Mouse (Mus musculus) forebrain, embryonic 11.5 days (tissue): ENCODE results near the gene Slc4a1. TPM values are rescaled to one million over a fixed set of nuclear protein-coding genes. Genes with fewer than 3 reads are reported as not detected.
"Not testable (repeated sequence)": the region's sequence is repeated elsewhere in the genome, so short reads cannot be mapped to it uniquely, and the experiment has no call there.

ENCODE experiments used
- ATAC-seq: fragments of 200-750 bp; cut with Nextera tagmentation; replicated peaks from 2 replicates; pipeline ENCODE4 v1.8.0; 2017; ENCODE audit warnings: moderate TSS enrichment; ENCODE audit not compliant: low FRiP score
- DNase-seq: peaks from one replicate; pipeline ENCODE4 v3.0.0-alpha.2; 2017; ENCODE audit warnings: low spot score
- H3K27ac ChIP-seq: fragments of 300-500 bp; sonication (generic); 2 replicates; pipeline ENCODE4 v1.5.1; 2014; ENCODE audit warnings: low read depth, low read length
- H3K27me3 ChIP-seq: fragments of 300-500 bp; sonication (generic); 2 replicates; pipeline ENCODE4 v1.6.1; 2014; ENCODE audit warnings: mild to moderate bottlenecking, low read length, mixed read lengths; ENCODE audit not compliant: control insufficient read depth, insufficient read depth
- H3K36me3 ChIP-seq: fragments of 300-500 bp; sonication (generic); 2 replicates; pipeline ENCODE4 v1.6.1; 2014; ENCODE audit warnings: mild to moderate bottlenecking, low read length, moderate library complexity, mixed read lengths; ENCODE audit not compliant: control insufficient read depth, insufficient read depth
- H3K4me1 ChIP-seq: fragments of 300-500 bp; sonication (generic); replicated peaks from 2 replicates; pipeline ENCODE4 v1.6.1; 2014; ENCODE audit warnings: low read length, mixed read lengths; ENCODE audit not compliant: control insufficient read depth, insufficient read depth
- H3K4me2 ChIP-seq: fragments of 300-500 bp; sonication (generic); 2 replicates; pipeline ENCODE4 v1.6.1; 2014; ENCODE audit warnings: low read depth, mild to moderate bottlenecking, low read length, moderate library complexity, mixed read lengths; ENCODE audit not compliant: severe bottlenecking
- H3K4me3 ChIP-seq: fragments of 300-500 bp; sonication (generic); 2 replicates; pipeline ENCODE4 v1.5.1; 2014; ENCODE audit warnings: low read depth, low read length
- H3K9ac ChIP-seq: fragments of 300-500 bp; sonication (generic); 2 replicates; pipeline ENCODE4 v1.6.1; 2014; ENCODE audit warnings: low read length
- H3K9me3 ChIP-seq: fragments of 300-500 bp; sonication (generic); 2 replicates; pipeline ENCODE4 v1.6.1; 2016; ENCODE audit warnings: low read length, mixed read lengths; ENCODE audit not compliant: control insufficient read depth
- WGBS: fragments of 180-500 bp; shearing (Covaris S2); extraction: QIAGEN DNeasy Blood & Tissue Kit; methylation state at CpG from one replicate; pipeline ENCODE4 v1.1.7; 2014; 5-methylcytosine and 5-hydroxymethylcytosine counted together
- polyA plus RNA-seq: library from polyadenylated mRNA; unstranded; fragments of >200 nt; fragmentation: Nextera tagmentation; extraction: Ambion mirVana; gene quantifications from 2 replicates; pipeline ENCODE4 v1.2.1, GENCODE M21; 2014

The Slc4a1 gene
- polyA plus RNA-seq, 1 experiment from 2014 or later, result 33.8 TPM

GRCm38 (mm10) chr11:102394421-102395124 lies 28.6 kb upstream of the Slc4a1 start:
- Histone ChIP-seq H3K36me3 (no peaks in the 10 kb centered on the region), H3K4me2 (peak overlapping the region; percentile 84), H3K27me3 (peaks cover 10% of the 10 kb centered on the region), H3K4me1 (peaks cover 23% of the 10 kb centered on the region), H3K4me3 (peak overlapping the region; percentile 51), H3K9ac (peak overlapping the region; percentile 60), H3K27ac (no peak overlapping the region), H3K9me3 (no peaks in the 10 kb centered on the region)
- WGBS, result 78% methylated on average over 9 of the region's 9 CpGs
- ATAC-seq, result no peak
- peak; percentile 50 for DNase-seq

- Histone ChIP-seq H3K36me3 (no peaks in the 10 kb centered on the region), H3K4me1 (peaks cover 23% of the 10 kb centered on the region), H3K9me3 (no peaks in the 10 kb centered on the region), H3K27me3 (peaks cover 4% of the 10 kb centered on the region; the same call in 1 of the 2 replicates), H3K9ac (peak overlapping the region; percentile 60), H3K27ac (peak overlapping the region; percentile 65), H3K4me3 (peak overlapping the region; percentile 51), H3K4me2 (peak overlapping the region; percentile 84)
- DNase-seq (peak; percentile 58), ATAC-seq (peak; percentile 31)
- 8% methylated on average over 17 of the region's 17 CpGs for WGBS
Measured at GRCm38 (mm10) chr11:102393719-102394420, 27.9 kb upstream of the Slc4a1 start.

GRCm38 (mm10) chr11:102393238-102393634 lies 27.2 kb upstream of the Slc4a1 start, which contains the start of gene Rundc3a:
TSS of gene Rundc3a (plus strand) at chr11:102393403.
- Histone ChIP-seq H3K9ac (peak within 1 kb of the TSS; percentile 60), H3K27ac (peak within 1 kb of the TSS; percentile 65), H3K9me3 (no peaks in the 10 kb centered on the region), H3K36me3 (no peaks in the 10 kb centered on the region), H3K4me2 (peak within 1 kb of the TSS; percentile 84), H3K27me3 (no peaks in the 10 kb centered on the region; the same call in 1 of the 2 replicates), H3K4me3 (peak within 1 kb of the TSS; percentile 51), H3K4me1 (peaks cover 23% of the 10 kb centered on the region)
- peak; percentile 98 for DNase-seq
- ATAC-seq, result peak; percentile 93
- WGBS, result 0% methylated on average over 32 of the region's 34 CpGs

GRCm38 (mm10) chr11:102392441-102393237 lies 26.6 kb upstream of the Slc4a1 start:
- peaks cover 23% of the 10 kb centered on the region for H3K4me1 ChIP-seq
- no peaks in the 10 kb centered on the region for H3K36me3 ChIP-seq
- ATAC-seq (no peak; the same call in none of the 2 replicates), DNase-seq (no peak)
- H3K9me3 ChIP-seq, result no peaks in the 10 kb centered on the region
- WGBS, result 19% methylated on average over 15 of the region's 15 CpGs
- peak overlapping the region; percentile 84 for H3K4me2 ChIP-seq
- peak overlapping the region; percentile 47 for H3K9ac ChIP-seq
- no peaks in the 10 kb centered on the region for H3K27me3 ChIP-seq
- peak overlapping the region; percentile 60 for H3K27ac ChIP-seq
- H3K4me3 ChIP-seq, result peak overlapping the region; percentile 51

- not testable (repeated sequence) for H3K27me3 ChIP-seq, H3K4me1 ChIP-seq, H3K36me3 ChIP-seq, ATAC-seq, H3K9me3 ChIP-seq, H3K4me3 ChIP-seq, H3K9ac ChIP-seq, H3K4me2 ChIP-seq, H3K27ac ChIP-seq, DNase-seq
- 92% methylated on average over 4 of the region's 5 CpGs for WGBS
Measured at GRCm38 (mm10) chr11:102389436-102389835, 23.4 kb upstream of the Slc4a1 start.

GRCm38 (mm10) chr11:102386121-102386520 lies 20.1 kb upstream of the Slc4a1 start:
- no peaks in the 10 kb centered on the region for H3K4me1 ChIP-seq
- H3K4me2 ChIP-seq, result no peak overlapping the region
- H3K9me3 ChIP-seq, result no peaks in the 10 kb centered on the region
- no peak overlapping the region for H3K9ac ChIP-seq
- ATAC-seq (no peak), DNase-seq (no peak)
- no peak overlapping the region for H3K27ac ChIP-seq
- WGBS, result 68% methylated on average over 5 of the region's 5 CpGs
- H3K27me3 ChIP-seq, result no peaks in the 10 kb centered on the region
- H3K36me3 ChIP-seq, result no peaks in the 10 kb centered on the region
- H3K4me3 ChIP-seq, result no peak overlapping the region

GRCm38 (mm10) chr11:102385075-102385474 lies 19.1 kb upstream of the Slc4a1 start:
- no peaks in the 10 kb centered on the region for H3K4me1 ChIP-seq
- WGBS, result 62% methylated on average over 4 of the region's 4 CpGs
- no peak overlapping the region for H3K27ac ChIP-seq
- no peak overlapping the region for H3K4me3 ChIP-seq
- no peaks in the 10 kb centered on the region for H3K36me3 ChIP-seq
- H3K4me2 ChIP-seq, result no peak overlapping the region
- DNase-seq (no peak), ATAC-seq (no peak)
- H3K27me3 ChIP-seq, result no peaks in the 10 kb centered on the region
- no peaks in the 10 kb centered on the region for H3K9me3 ChIP-seq
- H3K9ac ChIP-seq, result no peak overlapping the region

GRCm38 (mm10) chr11:102384418-102384817 lies 18.4 kb upstream of the Slc4a1 start:
- H3K9me3 ChIP-seq, result no peaks in the 10 kb centered on the region
- H3K4me3 ChIP-seq, result no peak overlapping the region
- DNase-seq (no peak), ATAC-seq (no peak)
- no peak overlapping the region for H3K9ac ChIP-seq
- WGBS, result 83% methylated on average over 2 of the region's 2 CpGs
- no peaks in the 10 kb centered on the region for H3K27me3 ChIP-seq
- H3K4me1 ChIP-seq, result no peaks in the 10 kb centered on the region
- H3K27ac ChIP-seq, result no peak overlapping the region
- no peaks in the 10 kb centered on the region for H3K36me3 ChIP-seq
- no peak overlapping the region for H3K4me2 ChIP-seq
